Mouse (Mus musculus) MEL (cell line): ENCODE measurements at regions not wholly inside any gene's neighbourhood (a gene's known extent, or its start where the extent isn't known, plus 50 kb on each side); places are given as distances from the start of the nearest gene placed in this dataset.

Experiments
- DNase-seq: peaks from one replicate; pipeline ENCODE4 v3.0.0; 2011; ENCODE audit warnings: low read depth, low spot score
- H3K27ac ChIP-seq: 2 replicates; pipeline ENCODE4 v1.5.1; 2012; ENCODE audit warnings: low read depth, mild to moderate bottlenecking, control low read depth, low read length, moderate library complexity; ENCODE audit not compliant: control insufficient read depth
- H3K27me3 ChIP-seq, 2 experiments: fragments of 150-350 bp in 1 of 2; sonication (generic) in 1 of 2; 2 replicates each; pipeline ENCODE4 v1.6.1; 2012; ENCODE audit warnings: low read length in 2 of 2, mild to moderate bottlenecking in 2 of 2, improper control_type of control experiment in 1 of 2, moderate library complexity in 1 of 2; ENCODE audit not compliant: insufficient read depth in 2 of 2, control insufficient read depth in 1 of 2
- H3K36me3 ChIP-seq, 2 experiments: 2 replicates each; pipeline ENCODE4 v1.6.1; 2012 to 2014; ENCODE audit warnings: low read length in 2 of 2, improper control_type of control experiment in 1 of 2, inconsistent platforms in 1 of 2, mild to moderate bottlenecking in 1 of 2; ENCODE audit not compliant: insufficient read depth in 2 of 2, control insufficient read depth in 1 of 2
- H3K4me1 ChIP-seq, 2 experiments: fragments of 150-350 bp in 1 of 2; sonication (generic) in 1 of 2; 2 replicates each; pipeline ENCODE4 v1.6.1; 2012; ENCODE audit warnings: low read length in 2 of 2, improper control_type of control experiment in 1 of 2, mild to moderate bottlenecking in 1 of 2; ENCODE audit not compliant: insufficient read depth in 2 of 2, control insufficient read depth in 1 of 2
- H3K4me3 ChIP-seq, 2 experiments: fragments of 150-350 bp in 1 of 2; sonication (generic) in 1 of 2; 2 replicates each; pipeline ENCODE4 v1.5.1; 2012; ENCODE audit warnings: low read depth in 2 of 2, low read length in 2 of 2, mild to moderate bottlenecking in 2 of 2, moderate library complexity in 2 of 2, control low read depth in 1 of 2, improper control_type of control experiment in 1 of 2; ENCODE audit not compliant: control insufficient read depth in 1 of 2, insufficient read depth in 1 of 2
- H3K79me2 ChIP-seq: 2 replicates; pipeline ENCODE4 v1.6.1; 2012; ENCODE audit warnings: mild to moderate bottlenecking, low read length, moderate library complexity; ENCODE audit not compliant: control insufficient read depth, poor library complexity, insufficient read depth
- H3K9ac ChIP-seq: 2 replicates; pipeline ENCODE4 v1.6.1; 2012; ENCODE audit warnings: low read depth, mild to moderate bottlenecking, control low read depth, low read length, moderate library complexity; ENCODE audit not compliant: control insufficient read depth, poor library complexity, severe bottlenecking
- H3K9me3 ChIP-seq: fragments of 150-350 bp; sonication (generic); replicated peaks from 2 replicates; pipeline ENCODE4 v1.6.1; 2012; ENCODE audit warnings: mild to moderate bottlenecking, low read length, improper control_type of control experiment, moderate library complexity; ENCODE audit not compliant: insufficient read depth
- CTCF ChIP-seq, 3 experiments: IDR thresholded peaks in 2 of 3; conservative IDR thresholded peaks in 1 of 3; 2 replicates each; pipeline ENCODE4 v1.5.1; 2011 to 2012; ENCODE audit warnings: low read length in 3 of 3, low read depth in 2 of 3, mild to moderate bottlenecking in 2 of 3, improper control_type of control experiment in 1 of 3, inconsistent platforms in 1 of 3, mixed read lengths in 1 of 3, moderate library complexity in 1 of 3; ENCODE audit not compliant: control insufficient read depth in 1 of 3, insufficient read depth in 1 of 3, poor library complexity in 1 of 3, severe bottlenecking in 1 of 3
- E2F4 ChIP-seq: IDR thresholded peaks from 2 replicates; pipeline ENCODE4 v1.6.1; 2011; ENCODE audit warnings: low read depth, low read length, improper control_type of control experiment, borderline replicate concordance
- HCFC1 ChIP-seq: IDR thresholded peaks from 2 replicates; pipeline ENCODE4 v1.6.1; 2012; ENCODE audit warnings: low read depth, mild to moderate bottlenecking, inconsistent platforms, low read length, improper control_type of control experiment, moderate library complexity
- JUND ChIP-seq: IDR thresholded peaks from 2 replicates; pipeline ENCODE4 v1.6.1; 2011; ENCODE audit warnings: low read depth, mild to moderate bottlenecking, improper control_type of control experiment, low read length
- KAT2A ChIP-seq: conservative IDR thresholded peaks from 2 replicates; pipeline ENCODE4 v1.6.1; 2012; ENCODE audit warnings: low read depth, low read length, improper control_type of control experiment, inconsistent platforms
- MAX ChIP-seq: IDR thresholded peaks from 2 replicates; pipeline ENCODE4 v1.6.1; 2011; ENCODE audit warnings: low read length, improper control_type of control experiment
- MYB ChIP-seq: IDR thresholded peaks from 2 replicates; pipeline ENCODE4 v1.6.1; 2011; ENCODE audit warnings: mild to moderate bottlenecking, low read depth, low read length, improper control_type of control experiment
- NELFE ChIP-seq: IDR thresholded peaks from 2 replicates; pipeline ENCODE4 v1.6.1; 2011; ENCODE audit warnings: low read depth, low read length, improper control_type of control experiment
- NRF1 ChIP-seq: IDR thresholded peaks from 2 replicates; pipeline ENCODE4 v1.6.1; 2014; ENCODE audit warnings: low read depth, mild to moderate bottlenecking, inconsistent platforms, low read length, improper control_type of control experiment, moderate library complexity; ENCODE audit not compliant: poor library complexity, insufficient read depth, severe bottlenecking
- POLR2A ChIP-seq, 2 experiments: IDR thresholded peaks; 2 replicates each; pipeline ENCODE4 v1.6.1; 2011 to 2012; ENCODE audit warnings: low read length in 2 of 2, mild to moderate bottlenecking in 2 of 2, control low read depth in 1 of 2, improper control_type of control experiment in 1 of 2, low read depth in 1 of 2, moderate library complexity in 1 of 2; ENCODE audit not compliant: control insufficient read depth in 1 of 2, insufficient read depth in 1 of 2, poor library complexity in 1 of 2
- POLR2AphosphoS5 ChIP-seq: IDR thresholded peaks from 2 replicates; pipeline ENCODE4 v1.6.1; 2012; ENCODE audit warnings: low read depth, borderline replicate concordance, mild to moderate bottlenecking, inconsistent platforms, low read length, moderate library complexity, mixed read lengths
- RAD21 ChIP-seq: IDR thresholded peaks from 2 replicates; pipeline ENCODE4 v1.6.1; 2011; ENCODE audit warnings: mild to moderate bottlenecking, low read depth, low read length, improper control_type of control experiment
- RCOR1 ChIP-seq: IDR thresholded peaks from 2 replicates; pipeline ENCODE4 v1.6.1; 2012; ENCODE audit warnings: low read depth, mild to moderate bottlenecking, inconsistent platforms, low read length, improper control_type of control experiment
- TAL1 ChIP-seq: IDR thresholded peaks from 2 replicates; pipeline ENCODE4 v1.6.1; 2012; ENCODE audit warnings: mild to moderate bottlenecking, inconsistent platforms, low read length, moderate library complexity, mixed read lengths
- TBP ChIP-seq: IDR thresholded peaks from 2 replicates; pipeline ENCODE4 v1.8.0; 2011; ENCODE audit warnings: low read depth, low read length, improper control_type of control experiment
- TCF12 ChIP-seq: IDR thresholded peaks from 2 replicates; pipeline ENCODE4 v1.6.1; 2014; ENCODE audit warnings: low read depth, mild to moderate bottlenecking, inconsistent platforms, low read length, improper control_type of control experiment, moderate library complexity
- UBTF ChIP-seq: IDR thresholded peaks from 2 replicates; pipeline ENCODE4 v1.6.1; 2012; ENCODE audit warnings: low read depth, mild to moderate bottlenecking, inconsistent platforms, low read length, improper control_type of control experiment, moderate library complexity, borderline replicate concordance; ENCODE audit not compliant: insufficient read depth
- USF1 ChIP-seq: IDR thresholded peaks from 2 replicates; pipeline ENCODE4 v1.6.1; 2014; ENCODE audit warnings: low read depth, mild to moderate bottlenecking, inconsistent platforms, low read length, improper control_type of control experiment, moderate library complexity
- USF2 ChIP-seq, 2 experiments: IDR thresholded peaks; 2 replicates each; pipeline ENCODE4 v1.6.1; 2011 to 2012; ENCODE audit warnings: improper control_type of control experiment in 2 of 2, low read length in 2 of 2, borderline replicate concordance in 1 of 2, inconsistent platforms in 1 of 2, low read depth in 1 of 2, mild to moderate bottlenecking in 1 of 2; ENCODE audit not compliant: insufficient read depth in 1 of 2
- ZC3H11A ChIP-seq: IDR thresholded peaks from 2 replicates; pipeline ENCODE4 v1.6.1; 2012; ENCODE audit warnings: low read depth, mild to moderate bottlenecking, inconsistent platforms, low read length, improper control_type of control experiment
- ZNF384 ChIP-seq: IDR thresholded peaks from 2 replicates; pipeline ENCODE4 v1.6.1; 2012; ENCODE audit warnings: low read depth, mild to moderate bottlenecking, inconsistent platforms, low read length, improper control_type of control experiment

DNA sequence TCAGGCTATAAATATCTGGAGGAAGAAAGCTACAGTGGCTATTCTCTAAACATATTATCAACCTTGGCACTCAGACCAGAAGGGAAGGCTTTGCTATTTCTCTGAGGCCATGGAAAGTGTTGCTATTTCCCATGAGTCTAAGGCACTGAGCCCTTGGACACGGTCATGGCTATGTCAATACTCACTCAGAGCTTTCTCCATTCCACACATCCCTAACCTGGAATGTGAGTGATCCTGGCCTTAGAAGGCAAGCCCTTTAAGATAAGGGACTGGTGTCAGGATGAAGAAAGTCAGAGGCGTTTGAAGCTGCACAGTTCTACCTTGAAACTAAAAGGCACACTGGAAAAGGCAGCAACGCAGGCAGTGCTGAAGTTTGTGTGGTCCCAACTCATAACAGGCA lies 478.3 kb downstream of the Rps29 start:
- TF ChIP-seq TBP (no peak), MYB (no peak), TAL1 (no peak), JUND (no peak), TCF12 (no peak), RAD21 (no peak), KAT2A (no peak), USF1 (no peak), ZC3H11A (no peak), POLR2A (IDR thresholded peaks at IDR 0.05; ENCODE audit: control insufficient read depth in 1 of 2, insufficient read depth in 1 of 2, low read depth in 1 of 2, low read length in 2 of 2, poor library complexity in 1 of 2) (no peak), E2F4 (no peak), NELFE (no peak), USF2 (IDR thresholded peaks at IDR 0.05; ENCODE audit: borderline replicate concordance in 1 of 2, insufficient read depth in 1 of 2, low read depth in 1 of 2, low read length in 2 of 2) (no peak), ZNF384 (no peak), CTCF (IDR thresholded peaks at IDR 0.05 in 2 of 3, conservative IDR thresholded peaks at IDR 0.05 in 1 of 3; ENCODE audit: control insufficient read depth in 1 of 3, insufficient read depth in 1 of 3, low read depth in 2 of 3, low read length in 3 of 3, poor library complexity in 1 of 3, severe bottlenecking in 1 of 3) (no peak), NRF1 (no peak), MAX (no peak), UBTF (no peak), POLR2AphosphoS5 (no peak), RCOR1 (no peak)
- H3K9me3 ChIP-seq: no peaks in the 10 kb centered on the region

GRCm38 (mm10) chr12:68676096-68676775 lies 482.8 kb downstream of the Rps29 start:
- H3K9ac ChIP-seq: no peak overlapping the region
- no peaks in the 10 kb centered on the region for H3K36me3 ChIP-seq
- H3K4me1 ChIP-seq: no peaks in the 10 kb centered on the region
- no peaks in the 10 kb centered on the region for H3K79me2 ChIP-seq
- no peak overlapping the region for H3K4me3 ChIP-seq
- no peak for DNase-seq
- H3K27me3 ChIP-seq: no peaks in the 10 kb centered on the region
- H3K9me3 ChIP-seq: no peaks in the 10 kb centered on the region
- H3K27ac ChIP-seq: no peak overlapping the region
- TF ChIP-seq HCFC1 (no peak), UBTF (no peak), NRF1 (no peak), NELFE (no peak)

More for the DNA sequence above, 478.3 kb downstream of the Rps29 start:
- no peaks in the 10 kb centered on the region for H3K36me3 ChIP-seq
- H3K4me3 ChIP-seq: no peak overlapping the region
- H3K27me3 ChIP-seq: no peaks in the 10 kb centered on the region
- H3K27ac ChIP-seq: no peak overlapping the region
- no peak overlapping the region for H3K9ac ChIP-seq
- DNase-seq: no peak
- H3K79me2 ChIP-seq: no peaks in the 10 kb centered on the region
- H3K4me1 ChIP-seq: no peaks in the 10 kb centered on the region
